8 mouse cellular contexts compared by ENCODE assay signal in genomic region chr7:4793248-4793647, GRCm38 (mm10). TPM values are rescaled to one million over a fixed set of nuclear protein-coding genes. Genes with fewer than 3 reads are reported as not detected.
DNase-seq lines count a peak whose midpoint lies in the region; ATAC-seq and TF ChIP-seq lines count a peak whose summit lies in the region.
"Not testable (repeated sequence)": the region's sequence is repeated elsewhere in the genome, so short reads cannot be mapped to it uniquely, and the experiment has no call there.

No protein-coding gene starts in this region.

- not testable (repeated sequence) for H3K9me3 ChIP-seq in erythroblast, embryonic 14.5 days (ENCODE audit: control insufficient read depth, low read length); heart, embryonic 13.5 days; intestine, embryonic 15.5 days; limb, embryonic 12.5 days; lung, embryonic 15.5 days; neural tube, embryonic 11.5 days (ENCODE audit: control insufficient read depth, low read length)

- under 1% methylated on average over 31 of the region's 31 CpGs for WGBS in bone marrow, adult 2 months
- under 1% methylated on average over 31 of the region's 31 CpGs for WGBS in heart, embryonic 13.5 days
- under 1% methylated on average over 31 of the region's 31 CpGs for WGBS in intestine, embryonic 15.5 days
- under 1% methylated on average over 31 of the region's 31 CpGs for WGBS in limb, embryonic 12.5 days
- under 1% methylated on average over 31 of the region's 31 CpGs for WGBS in lung, embryonic 15.5 days
- 1% methylated on average over 31 of the region's 31 CpGs for WGBS in neural tube, embryonic 11.5 days

- peaks cover 50% of the 10 kb centered on the region for H3K36me3 ChIP-seq in erythroblast, embryonic 14.5 days (ENCODE audit: control insufficient read depth)
- H3K36me3 ChIP-seq in heart, embryonic 13.5 days, result peaks cover 48% of the 10 kb centered on the region
- peaks cover 15% of the 10 kb centered on the region for H3K36me3 ChIP-seq in intestine, embryonic 15.5 days
- peaks cover 43% of the 10 kb centered on the region for H3K36me3 ChIP-seq in limb, embryonic 12.5 days
- H3K36me3 ChIP-seq in lung, embryonic 15.5 days, result peaks cover 43% of the 10 kb centered on the region
- H3K36me3 ChIP-seq in neural tube, embryonic 11.5 days (ENCODE audit: control insufficient read depth, insufficient read depth, low read length), result peaks cover 16% of the 10 kb centered on the region
- H3K36me3 ChIP-seq in testis, adult 2 months (ENCODE audit: control insufficient read depth, insufficient read depth, low read length), result not testable (repeated sequence)

- not testable (repeated sequence) for H3K4me1 ChIP-seq in bone marrow, adult 2 months (ENCODE audit: control insufficient read depth, insufficient read depth, low read length); testis, adult 2 months (ENCODE audit: control insufficient read depth, insufficient read depth, low read length)
- peaks cover 60% of the 10 kb centered on the region for H3K4me1 ChIP-seq in erythroblast, embryonic 14.5 days (ENCODE audit: control insufficient read depth)
- peaks cover 28% of the 10 kb centered on the region for H3K4me1 ChIP-seq in heart, embryonic 13.5 days
- peaks cover 16% of the 10 kb centered on the region for H3K4me1 ChIP-seq in intestine, embryonic 15.5 days (replicated peaks)
- H3K4me1 ChIP-seq in limb, embryonic 12.5 days (replicated peaks), result peaks cover 13% of the 10 kb centered on the region
- peaks cover 30% of the 10 kb centered on the region for H3K4me1 ChIP-seq in lung, embryonic 15.5 days
- peaks cover 11% of the 10 kb centered on the region for H3K4me1 ChIP-seq in neural tube, embryonic 11.5 days (ENCODE audit: control insufficient read depth, insufficient read depth, low read length)

- peak overlapping the region; percentile 85 for H3K27ac ChIP-seq in bone marrow, adult 2 months (ENCODE audit: control insufficient read depth, insufficient read depth, low read depth, low read length, poor library complexity)
- peak overlapping the region; percentile 92 for H3K27ac ChIP-seq in heart, embryonic 13.5 days (replicated peaks)
- peak overlapping the region; percentile 89 for H3K27ac ChIP-seq in intestine, embryonic 15.5 days
- peak overlapping the region; percentile 93 for H3K27ac ChIP-seq in limb, embryonic 12.5 days
- H3K27ac ChIP-seq in lung, embryonic 15.5 days, result peak overlapping the region; percentile 97
- H3K27ac ChIP-seq in neural tube, embryonic 11.5 days (ENCODE audit: low read depth, low read length), result peak overlapping the region; percentile 75
- H3K27ac ChIP-seq in testis, adult 2 months (ENCODE audit: control insufficient read depth, insufficient read depth, low read depth, low read length), result peak overlapping the region; percentile 78

- H3K9ac ChIP-seq in heart, embryonic 13.5 days, result peak overlapping the region; percentile 99
- H3K9ac ChIP-seq in intestine, embryonic 15.5 days, result peak overlapping the region; percentile 91
- H3K9ac ChIP-seq in limb, embryonic 12.5 days (replicated peaks), result peak overlapping the region; percentile 91
- H3K9ac ChIP-seq in lung, embryonic 15.5 days, result peak overlapping the region; percentile 95
- H3K9ac ChIP-seq in neural tube, embryonic 11.5 days (ENCODE audit: low read length), result peak overlapping the region; percentile 86

- H3K27me3 ChIP-seq in erythroblast, embryonic 14.5 days (ENCODE audit: control insufficient read depth); heart, embryonic 13.5 days (replicated peaks); intestine, embryonic 15.5 days (replicated peaks); lung, embryonic 15.5 days; neural tube, embryonic 11.5 days (ENCODE audit: control insufficient read depth, insufficient read depth, low read length); testis, adult 2 months (ENCODE audit: control insufficient read depth, insufficient read depth, low read length): not testable (repeated sequence)
- H3K27me3 ChIP-seq in limb, embryonic 12.5 days, result peaks cover 16% of the 10 kb centered on the region

- TF ChIP-seq POLR2A in bone marrow, adult 2 months (IDR thresholded peaks at IDR 0.05; ENCODE audit: borderline replicate concordance, control insufficient read depth, low read depth, low read length); testis, adult 2 months (IDR thresholded peaks at IDR 0.05; ENCODE audit: control insufficient read depth, low read depth, low read length): not testable (repeated sequence)

- H3K4me3 ChIP-seq in bone marrow, adult 2 months (replicated peaks; ENCODE audit: control insufficient read depth, low read depth, low read length), result peak overlapping the region; percentile 100
- peak overlapping the region; percentile 74 for H3K4me3 ChIP-seq in erythroblast, embryonic 14.5 days (replicated peaks)
- H3K4me3 ChIP-seq in heart, embryonic 13.5 days, result peak overlapping the region; percentile 94
- peak overlapping the region; percentile 83 for H3K4me3 ChIP-seq in intestine, embryonic 15.5 days (replicated peaks)
- H3K4me3 ChIP-seq in limb, embryonic 12.5 days (replicated peaks), result peak overlapping the region; percentile 77
- H3K4me3 ChIP-seq in lung, embryonic 15.5 days, result peak overlapping the region; percentile 87
- H3K4me3 ChIP-seq in neural tube, embryonic 11.5 days (ENCODE audit: low read depth, low read length), result peak overlapping the region; percentile 89
- H3K4me3 ChIP-seq in testis, adult 2 months (ENCODE audit: control insufficient read depth, low read depth, low read length), result peak overlapping the region; percentile 86

- not testable (repeated sequence) for TF ChIP-seq CTCF in bone marrow, adult 2 months (IDR thresholded peaks at IDR 0.05; ENCODE audit: control insufficient read depth, insufficient read depth, low read length); testis, adult 2 months (IDR thresholded peaks at IDR 0.05; ENCODE audit: control insufficient read depth, insufficient read depth, insufficient replicate concordance, low read depth, low read length)

- not testable (repeated sequence) for DNase-seq in neural tube, embryonic 11.5 days (ENCODE audit: low spot score)

- not testable (repeated sequence) for ATAC-seq in heart, embryonic 13.5 days (ENCODE audit: extremely low read depth, insufficient number of reproducible peaks, low FRiP score, low TSS enrichment); intestine, embryonic 15.5 days; limb, embryonic 12.5 days (ENCODE audit: insufficient number of reproducible peaks, insufficient read depth, low FRiP score, low TSS enrichment, low read depth); neural tube, embryonic 11.5 days (ENCODE audit: insufficient read depth, low FRiP score, low TSS enrichment)
- peak; percentile 1; the same call in 1 of the 2 replicates for ATAC-seq in lung, embryonic 15.5 days (ENCODE audit: borderline replicate concordance, extremely low read depth, low FRiP score, low TSS enrichment)

- H3K4me2 ChIP-seq in heart, embryonic 13.5 days, result peak overlapping the region; percentile 92
- H3K4me2 ChIP-seq in intestine, embryonic 15.5 days (replicated peaks), result peak overlapping the region; percentile 80
- peak overlapping the region; percentile 91 for H3K4me2 ChIP-seq in limb, embryonic 12.5 days
- peak overlapping the region; percentile 84 for H3K4me2 ChIP-seq in lung, embryonic 15.5 days
- peak overlapping the region; percentile 82 for H3K4me2 ChIP-seq in neural tube, embryonic 11.5 days (ENCODE audit: low read depth)

RNA-seq across cellular contexts. Expression of gene Rpl28, which starts 0.6 kb away (rescaled TPM):
- polyA plus RNA-seq in bone marrow, adult 2 months (2011; ENCODE audit: insufficient read depth, insufficient read length, low replicate concordance, missing spikeins), result 441 and 887 TPM in 2 replicates
- 1,289 and 1,793 TPM in 2 replicates for polyA plus RNA-seq in erythroblast, embryonic 14.5 days (2012)
- 209 and 245 TPM in 2 replicates for polyA plus RNA-seq in heart, embryonic 13.5 days (2015; fragmentation: Nextera tagmentation; extraction: Ambion mirVana)
- 328 and 339 TPM in 2 replicates for polyA plus RNA-seq in intestine, embryonic 15.5 days (2015; fragmentation: Nextera tagmentation; extraction: Ambion mirVana)
- polyA plus RNA-seq in limb, embryonic 12.5 days (2016; fragmentation: Nextera tagmentation; extraction: Ambion mirVana), result 396 and 399 TPM in 2 replicates
- polyA plus RNA-seq in lung, embryonic 15.5 days (2015; fragmentation: Nextera tagmentation; extraction: Ambion mirVana), result 314 and 334 TPM in 2 replicates
- 157 and 169 TPM in 2 replicates for polyA plus RNA-seq in neural tube, embryonic 11.5 days (2014; fragmentation: Nextera tagmentation; extraction: Ambion mirVana)
- 176 and 240 TPM in 2 replicates for polyA plus RNA-seq in testis, adult 2 months (2012; rRNA removed)

RNA-seq across cellular contexts. Expression of gene Tmem238, which starts 3.8 kb away (rescaled TPM):
- 3.9 and 12.0 TPM in 2 replicates for polyA plus RNA-seq in bone marrow, adult 2 months (2011; ENCODE audit: insufficient read depth, insufficient read length, low replicate concordance, missing spikeins)
- 6.1 and 6.2 TPM in 2 replicates for polyA plus RNA-seq in erythroblast, embryonic 14.5 days (2012)
- polyA plus RNA-seq in heart, embryonic 13.5 days (2015; fragmentation: Nextera tagmentation; extraction: Ambion mirVana), result 4.1 and 4.3 TPM in 2 replicates
- polyA plus RNA-seq in intestine, embryonic 15.5 days (2015; fragmentation: Nextera tagmentation; extraction: Ambion mirVana), result 40.4 and 40.6 TPM in 2 replicates
- polyA plus RNA-seq in limb, embryonic 12.5 days (2016; fragmentation: Nextera tagmentation; extraction: Ambion mirVana), result 6.5 and 6.8 TPM in 2 replicates
- 20.8 and 21.4 TPM in 2 replicates for polyA plus RNA-seq in lung, embryonic 15.5 days (2015; fragmentation: Nextera tagmentation; extraction: Ambion mirVana)
- polyA plus RNA-seq in neural tube, embryonic 11.5 days (2014; fragmentation: Nextera tagmentation; extraction: Ambion mirVana), result 1.7 and 2.2 TPM in 2 replicates
- polyA plus RNA-seq in testis, adult 2 months (2012; rRNA removed), result 1.1 and 1.6 TPM in 2 replicates

RNA-seq across cellular contexts. Expression of gene Tmem190, which starts 10.5 kb away (rescaled TPM):
- not detected in 2 replicates for polyA plus RNA-seq in bone marrow, adult 2 months (2011; ENCODE audit: insufficient read depth, insufficient read length, low replicate concordance, missing spikeins)
- polyA plus RNA-seq in erythroblast, embryonic 14.5 days (2012), result not detected in 2 replicates
- polyA plus RNA-seq in heart, embryonic 13.5 days (2015; fragmentation: Nextera tagmentation; extraction: Ambion mirVana), result not detected in 2 replicates
- 1.1 and 1.8 TPM in 2 replicates for polyA plus RNA-seq in intestine, embryonic 15.5 days (2015; fragmentation: Nextera tagmentation; extraction: Ambion mirVana)
- 0.54 TPM in 1 of 2 replicates, not detected in the other for polyA plus RNA-seq in limb, embryonic 12.5 days (2016; fragmentation: Nextera tagmentation; extraction: Ambion mirVana)
- 0.57 and 0.76 TPM in 2 replicates for polyA plus RNA-seq in lung, embryonic 15.5 days (2015; fragmentation: Nextera tagmentation; extraction: Ambion mirVana)
- not detected in 2 replicates for polyA plus RNA-seq in neural tube, embryonic 11.5 days (2014; fragmentation: Nextera tagmentation; extraction: Ambion mirVana)
- 387 and 534 TPM in 2 replicates for polyA plus RNA-seq in testis, adult 2 months (2012; rRNA removed)

RNA-seq across cellular contexts. Expression of gene Il11, which starts 10.6 kb away (rescaled TPM):
- not detected in 2 replicates for polyA plus RNA-seq in bone marrow, adult 2 months (2011; ENCODE audit: insufficient read depth, insufficient read length, low replicate concordance, missing spikeins)
- not detected in 2 replicates for polyA plus RNA-seq in erythroblast, embryonic 14.5 days (2012)
- polyA plus RNA-seq in heart, embryonic 13.5 days (2015; fragmentation: Nextera tagmentation; extraction: Ambion mirVana), result 0.09 TPM in 1 of 2 replicates, not detected in the other
- 0.14 and 0.24 TPM in 2 replicates for polyA plus RNA-seq in intestine, embryonic 15.5 days (2015; fragmentation: Nextera tagmentation; extraction: Ambion mirVana)
- not detected in 2 replicates for polyA plus RNA-seq in limb, embryonic 12.5 days (2016; fragmentation: Nextera tagmentation; extraction: Ambion mirVana)
- 0.19 and 0.26 TPM in 2 replicates for polyA plus RNA-seq in lung, embryonic 15.5 days (2015; fragmentation: Nextera tagmentation; extraction: Ambion mirVana)
- 0.16 TPM in 1 of 2 replicates, not detected in the other for polyA plus RNA-seq in neural tube, embryonic 11.5 days (2014; fragmentation: Nextera tagmentation; extraction: Ambion mirVana)
- polyA plus RNA-seq in testis, adult 2 months (2012; rRNA removed), result 15.5 and 17.3 TPM in 2 replicates

RNA-seq across cellular contexts. Expression of gene Ube2s, which starts 19.1 kb away (rescaled TPM):
- 367 and 488 TPM in 2 replicates for polyA plus RNA-seq in bone marrow, adult 2 months (2011; ENCODE audit: insufficient read depth, insufficient read length, low replicate concordance, missing spikeins)
- polyA plus RNA-seq in erythroblast, embryonic 14.5 days (2012), result 142 and 163 TPM in 2 replicates
- 327 and 359 TPM in 2 replicates for polyA plus RNA-seq in heart, embryonic 13.5 days (2015; fragmentation: Nextera tagmentation; extraction: Ambion mirVana)
- 303 and 321 TPM in 2 replicates for polyA plus RNA-seq in intestine, embryonic 15.5 days (2015; fragmentation: Nextera tagmentation; extraction: Ambion mirVana)
- 437 and 457 TPM in 2 replicates for polyA plus RNA-seq in limb, embryonic 12.5 days (2016; fragmentation: Nextera tagmentation; extraction: Ambion mirVana)
- polyA plus RNA-seq in lung, embryonic 15.5 days (2015; fragmentation: Nextera tagmentation; extraction: Ambion mirVana), result 409 and 411 TPM in 2 replicates
- polyA plus RNA-seq in neural tube, embryonic 11.5 days (2014; fragmentation: Nextera tagmentation; extraction: Ambion mirVana), result 422 and 471 TPM in 2 replicates
- 1,069 and 1,189 TPM in 2 replicates for polyA plus RNA-seq in testis, adult 2 months (2012; rRNA removed)

Comparison
In these comparisons a context has a peak if more than half of its experiments do, and no peak if none do; other contexts are left out.
1. RNA of gene Tmem190, which starts 10.5 kb away (polyA plus RNA-seq): 387 to 534 TPM in testis, adult 2 months; 1.1 to 1.8 TPM in intestine, embryonic 15.5 days, 0.57 to 0.76 TPM in lung, embryonic 15.5 days, 0.54 TPM in limb, embryonic 12.5 days, not detected in bone marrow, adult 2 months, not detected in erythroblast, embryonic 14.5 days, not detected in heart, embryonic 13.5 days and not detected in neural tube, embryonic 11.5 days; every median in the first group is over 100 times any median in the second.
2. Peak in every context shown above with its lines, with median percentiles within 50 percentile points of each other: H3K27ac ChIP-seq, H3K4me3 ChIP-seq, H3K4me2 ChIP-seq and H3K9ac ChIP-seq.